Mouse (Mus musculus) ES-Bruce4 (cell line): ENCODE data around the gene Clstn3.

Experiments
- CTCF ChIP-seq: IDR thresholded peaks from one replicate; pipeline ENCODE4 v1.8.1; 2011; ENCODE audit warnings: low read depth, low read length
- POLR2A ChIP-seq: IDR thresholded peaks from one replicate; pipeline ENCODE4 v1.8.1; 2011; ENCODE audit warnings: low read length; ENCODE audit not compliant: insufficient read depth

- no peak for TF ChIP-seq CTCF
- no peak for TF ChIP-seq POLR2A
Observed at GRCm38 (mm10) chr6:124430784-124431495, 33.7 kb downstream of the Clstn3 start.
